Mouse (Mus musculus) embryonic facial prominence, embryonic 10.5 days (tissue): ENCODE results near the gene Ccr9. TPM values are rescaled to one million over a fixed set of nuclear protein-coding genes. Genes with fewer than 3 reads are reported as not detected.

Source experiments
- DNase-seq: peaks from one replicate; pipeline ENCODE4 v3.0.0-alpha.2; 2017; ENCODE audit warnings: low spot score
- H3K27ac ChIP-seq: fragments of 300-500 bp; sonication (generic); replicated peaks from 2 replicates; pipeline ENCODE4 v1.5.1; 2016; ENCODE audit warnings: mild to moderate bottlenecking
- H3K27me3 ChIP-seq: fragments of 300-500 bp; sonication (generic); replicated peaks from 2 replicates; pipeline ENCODE4 v1.6.1; 2016; ENCODE audit warnings: low read depth, mild to moderate bottlenecking; ENCODE audit not compliant: poor library complexity, severe bottlenecking
- H3K36me3 ChIP-seq: fragments of 300-500 bp; sonication (generic); replicated peaks from 2 replicates; pipeline ENCODE4 v1.6.1; 2016; ENCODE audit warnings: mild to moderate bottlenecking, moderate library complexity
- H3K4me1 ChIP-seq: fragments of 300-500 bp; sonication (generic); 2 replicates; pipeline ENCODE4 v1.6.1; 2016
- H3K4me3 ChIP-seq: fragments of 300-500 bp; sonication (generic); 2 replicates; pipeline ENCODE4 v1.5.1; 2016; ENCODE audit warnings: mild to moderate bottlenecking, moderate library complexity
- H3K9me3 ChIP-seq: fragments of 300-500 bp; sonication (generic); 2 replicates; pipeline ENCODE4 v1.6.1; 2016; ENCODE audit warnings: mild to moderate bottlenecking
- WGBS: fragments of 180-500 bp; shearing (Covaris S2); methylation state at CpG from one replicate; pipeline ENCODE4 v1.1.7; 2016; 5-methylcytosine and 5-hydroxymethylcytosine counted together
- polyA plus RNA-seq: library from polyadenylated mRNA; unstranded; fragments of >200 nt; fragmentation: Nextera tagmentation; extraction: Ambion mirVana; gene quantifications from 2 replicates; pipeline ENCODE4 v1.2.1, GENCODE M21; 2016

Gene Ccr9
- polyA plus RNA-seq, 1 experiment from 2014 or later: 0.06 TPM

DNA sequence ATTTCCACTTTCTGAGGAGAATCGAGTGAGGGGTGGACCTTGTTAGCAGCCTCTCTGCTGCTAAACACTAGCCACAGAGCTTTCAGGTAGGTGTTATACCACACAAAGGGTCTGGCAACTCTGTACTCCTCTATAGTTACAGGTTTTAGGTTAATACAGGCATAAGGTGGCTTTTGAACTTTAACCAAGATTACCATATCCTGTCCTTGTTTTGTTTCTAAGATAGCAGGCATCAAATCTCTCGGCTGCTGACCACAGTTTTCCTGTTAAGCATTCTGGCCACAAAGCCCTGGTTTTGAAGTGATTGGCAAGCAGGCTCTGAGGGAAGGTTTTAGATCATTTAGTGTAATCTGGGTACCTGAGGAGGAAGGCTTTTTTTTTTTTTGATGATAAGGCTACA is 136.1 kb downstream of the Ccr9 start:
- 85% methylated on average over 2 of the region's 2 CpGs for WGBS
- Histone ChIP-seq H3K4me3 (no peak overlapping the region), H3K36me3 (peaks cover 75% of the 10 kb centered on the region), H3K27me3 (no peaks in the 10 kb centered on the region), H3K9me3 (no peaks in the 10 kb centered on the region), H3K27ac (no peak overlapping the region), H3K4me1 (no peaks in the 10 kb centered on the region)
- DNase-seq: no peak

DNA sequence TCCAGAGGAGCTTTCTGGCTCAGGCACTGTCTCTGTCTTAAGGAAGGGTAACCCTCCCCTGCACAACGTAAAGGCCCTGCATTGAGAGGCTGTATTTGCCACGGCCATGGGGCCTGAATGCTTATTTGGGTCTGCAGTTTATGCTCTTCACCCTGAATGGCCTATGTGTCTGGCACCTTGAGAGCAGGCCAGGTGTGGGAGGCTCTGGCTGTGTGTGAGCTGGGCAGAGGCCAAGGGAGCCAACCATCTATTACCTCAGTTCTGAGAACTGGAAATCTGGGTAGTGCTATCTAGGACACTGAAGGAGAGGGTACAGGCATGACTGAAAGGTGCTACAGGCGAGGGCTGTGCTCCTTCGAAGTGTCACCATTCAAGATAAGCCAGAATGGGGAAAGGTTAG is 136.6 kb downstream of the Ccr9 start:
- Histone ChIP-seq H3K9me3 (no peaks in the 10 kb centered on the region), H3K4me3 (no peak overlapping the region), H3K27me3 (no peaks in the 10 kb centered on the region), H3K27ac (no peak overlapping the region), H3K36me3 (peaks cover 73% of the 10 kb centered on the region), H3K4me1 (no peaks in the 10 kb centered on the region)
- DNase-seq: no peak
- 87% methylated on average over 4 of the region's 4 CpGs for WGBS

DNA sequence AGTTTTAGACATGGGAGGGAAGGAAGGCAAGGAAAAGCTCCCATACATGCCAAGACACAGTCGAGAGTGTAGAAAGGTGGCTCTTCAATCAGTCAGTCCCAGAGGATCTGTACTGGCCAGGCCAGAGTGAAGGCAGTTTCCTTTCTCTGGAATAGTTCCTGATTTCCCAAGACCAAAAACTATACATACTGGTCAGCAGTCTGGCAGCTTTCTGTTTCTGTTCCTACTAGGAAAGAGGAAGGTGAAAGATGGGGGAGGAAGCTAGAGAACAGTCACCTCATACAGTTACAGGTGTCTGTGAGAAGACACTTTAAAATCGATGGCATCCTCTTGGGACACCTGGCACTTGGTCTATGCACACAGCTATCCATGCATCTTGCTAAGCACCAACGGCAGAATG is 137.2 kb downstream of the Ccr9 start:
- H3K36me3 ChIP-seq: peaks cover 70% of the 10 kb centered on the region
- 89% methylated on average over 3 of the region's 3 CpGs for WGBS

DNA sequence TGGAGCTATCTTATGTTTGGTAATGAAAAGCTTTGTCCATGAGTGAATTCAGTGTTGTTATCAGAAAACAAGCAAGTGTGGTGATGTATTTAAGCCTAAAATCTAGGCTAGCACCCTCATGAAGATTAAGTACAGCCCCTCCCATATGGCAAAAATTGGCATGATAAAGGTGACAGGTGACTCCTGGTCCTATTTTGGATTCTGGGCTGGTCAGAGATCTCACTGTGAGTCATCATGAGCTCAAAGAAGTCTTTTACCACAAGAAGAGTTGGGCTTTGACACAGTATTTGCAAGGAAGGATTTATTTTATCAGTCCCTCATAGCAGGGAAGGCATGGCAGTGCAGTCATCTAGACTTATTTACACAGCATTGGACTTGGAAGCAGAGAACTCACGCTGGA is 137.8 kb downstream of the Ccr9 start:
- peaks cover 70% of the 10 kb centered on the region for H3K36me3 ChIP-seq
- 78% methylated on average over 1 of the region's 1 CpGs for WGBS

More for the DNA sequence above, 137.2 kb downstream of the Ccr9 start:
- Histone ChIP-seq H3K27me3 (no peaks in the 10 kb centered on the region), H3K4me1 (no peaks in the 10 kb centered on the region), H3K27ac (no peak overlapping the region), H3K4me3 (no peak overlapping the region), H3K9me3 (no peaks in the 10 kb centered on the region)
- no peak for DNase-seq

GRCm38 (mm10) chr9:123818601-123819000 is 140.4 kb downstream of the Ccr9 start:
- no peak overlapping the region for H3K27ac ChIP-seq
- H3K36me3 ChIP-seq: peaks cover 80% of the 10 kb centered on the region
- H3K27me3 ChIP-seq: no peaks in the 10 kb centered on the region
- DNase-seq: no peak
- WGBS: 59% methylated on average over 2 of the region's 2 CpGs
- H3K9me3 ChIP-seq: no peaks in the 10 kb centered on the region
- no peak overlapping the region for H3K4me3 ChIP-seq
- H3K4me1 ChIP-seq: no peaks in the 10 kb centered on the region

More for the DNA sequence above, 137.8 kb downstream of the Ccr9 start:
- Histone ChIP-seq H3K9me3 (no peaks in the 10 kb centered on the region), H3K27me3 (no peaks in the 10 kb centered on the region), H3K27ac (no peak overlapping the region), H3K4me1 (no peaks in the 10 kb centered on the region), H3K4me3 (no peak overlapping the region)
- DNase-seq: no peak

DNA sequence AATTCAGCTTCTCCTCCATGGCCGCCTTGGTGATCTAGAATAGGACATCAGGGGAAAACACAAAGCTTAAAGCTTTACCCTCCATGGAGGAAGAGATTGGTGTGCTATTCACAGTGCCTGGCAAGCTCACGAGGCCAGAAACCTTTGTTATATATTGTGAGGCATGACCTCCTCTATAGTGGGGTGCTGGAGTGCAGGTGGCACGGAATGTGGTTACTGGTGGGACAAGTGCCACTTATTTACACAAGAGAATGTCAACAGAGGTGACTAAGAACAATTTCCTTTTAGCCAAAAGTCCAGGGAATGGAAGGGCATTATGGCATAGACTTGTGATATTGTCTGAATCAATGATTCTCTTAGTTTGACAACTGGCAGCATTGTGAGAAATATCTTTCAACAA is 148.4 kb downstream of the Ccr9 start:
- Histone ChIP-seq H3K9me3 (no peaks in the 10 kb centered on the region), H3K27ac (no peak overlapping the region), H3K4me3 (no peak overlapping the region), H3K27me3 (no peaks in the 10 kb centered on the region), H3K4me1 (no peaks in the 10 kb centered on the region), H3K36me3 (peaks cover 91% of the 10 kb centered on the region)
- DNase-seq: no peak
- WGBS: 91% methylated on average over 3 of the region's 3 CpGs

- no peak overlapping the region for H3K27ac ChIP-seq
- 92% methylated on average over 4 of the region's 4 CpGs for WGBS
- H3K9me3 ChIP-seq: no peaks in the 10 kb centered on the region
- no peaks in the 10 kb centered on the region for H3K4me1 ChIP-seq
- DNase-seq: no peak
- H3K36me3 ChIP-seq: peaks cover 77% of the 10 kb centered on the region
- H3K4me3 ChIP-seq: no peak overlapping the region
- no peaks in the 10 kb centered on the region for H3K27me3 ChIP-seq
Measured at GRCm38 (mm10) chr9:123828916-123829315, 150.7 kb downstream of the Ccr9 start.

Other genes with a start within 250 kb of the Ccr9 start
- 52.1 and 60.8 TPM in 2 replicates for gene Limd1, start 199.7 kb upstream of the Ccr9 start, polyA plus RNA-seq
- 44.0 and 44.4 TPM in 2 replicates for gene Sacm1l, start 148.7 kb upstream of the Ccr9 start, polyA plus RNA-seq
- 0.14 and 0.26 TPM in 2 replicates for gene Slc6a20b, start 45.9 kb upstream of the Ccr9 start, polyA plus RNA-seq
- gene Slc6a20a, start 446 bp downstream of the Ccr9 start, polyA plus RNA-seq: 0.22 and 0.55 TPM in 2 replicates
- 36.5 and 41.3 TPM in 2 replicates for gene Lztfl1, start 39.3 kb downstream of the Ccr9 start, polyA plus RNA-seq
- 0.15 and 0.17 TPM in 2 replicates for gene Cxcr6, start 128.0 kb downstream of the Ccr9 start, polyA plus RNA-seq
- 10.9 and 11.2 TPM in 2 replicates for gene Fyco1, start 173.5 kb downstream of the Ccr9 start, polyA plus RNA-seq
- not detected in 2 replicates for gene Xcr1, start 183.6 kb downstream of the Ccr9 start, polyA plus RNA-seq